Mouse (Mus musculus): Measurements from ENCODE around the gene Mre11a.

GRCm38 (mm10) chr9:14824840-14825239, 40.4 kb downstream of the Mre11a start:
- TF ChIP-seq CTCF (IDR thresholded peaks at IDR 0.05; ENCODE audit: low read depth) = 0 out of 2 replicates have a peak, but pooled peaks have one; percentile 20
- TF ChIP-seq EP300 (optimal IDR thresholded peaks at IDR 0.05) = no peak
